Mouse (Mus musculus): ENCODE measurements around the gene Crnkl1.
A peak's percentile ranks its signal among the peaks of the same experiment; 100 is the strongest.
"Not testable (repeated sequence)": the region's sequence is repeated elsewhere in the genome, so short reads cannot be mapped to it uniquely, and the experiment has no call there.

The Crnkl1 gene

DNA sequence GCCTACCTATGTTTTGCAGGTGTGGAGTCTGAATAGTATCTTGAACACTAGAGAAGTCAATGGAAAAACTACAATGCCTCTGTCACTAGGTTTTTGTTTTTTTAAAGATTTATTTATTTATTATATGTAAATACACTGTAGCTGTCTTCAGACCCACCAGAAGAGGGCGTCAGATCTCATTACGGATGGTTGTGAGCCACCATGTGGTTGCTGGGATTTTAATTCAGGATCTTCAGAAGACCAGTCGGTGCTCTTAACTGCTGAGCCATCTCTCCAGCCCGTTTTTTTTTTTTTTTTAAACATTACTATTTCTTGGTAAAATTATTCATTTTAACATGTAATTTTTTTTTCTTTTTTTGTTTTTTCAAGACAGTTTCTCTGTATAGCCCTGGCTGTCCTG lies 28.9 kb downstream of the Crnkl1 start:
- DNase-seq: not testable (repeated sequence)

DNA sequence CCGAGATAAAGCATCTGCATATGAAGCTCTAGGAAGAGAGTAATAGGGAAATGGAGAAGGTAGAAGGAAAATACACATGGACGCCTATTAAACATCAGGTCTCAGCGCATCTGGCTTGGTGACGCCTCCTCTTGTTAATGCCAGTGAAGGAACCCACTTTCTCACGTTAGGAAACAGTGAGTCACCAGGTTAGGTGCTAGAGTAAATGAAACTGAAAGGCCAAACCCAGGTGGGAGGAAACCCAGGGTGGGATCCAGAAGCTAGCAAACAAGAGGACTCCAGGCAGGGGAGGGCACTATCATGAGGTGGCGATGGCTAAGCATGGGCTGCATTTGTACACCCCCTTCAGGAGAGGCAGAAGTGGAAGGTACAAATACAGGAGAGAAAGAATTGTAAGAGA lies 29.7 kb downstream of the Crnkl1 start:
- no peak for DNase-seq

DNA sequence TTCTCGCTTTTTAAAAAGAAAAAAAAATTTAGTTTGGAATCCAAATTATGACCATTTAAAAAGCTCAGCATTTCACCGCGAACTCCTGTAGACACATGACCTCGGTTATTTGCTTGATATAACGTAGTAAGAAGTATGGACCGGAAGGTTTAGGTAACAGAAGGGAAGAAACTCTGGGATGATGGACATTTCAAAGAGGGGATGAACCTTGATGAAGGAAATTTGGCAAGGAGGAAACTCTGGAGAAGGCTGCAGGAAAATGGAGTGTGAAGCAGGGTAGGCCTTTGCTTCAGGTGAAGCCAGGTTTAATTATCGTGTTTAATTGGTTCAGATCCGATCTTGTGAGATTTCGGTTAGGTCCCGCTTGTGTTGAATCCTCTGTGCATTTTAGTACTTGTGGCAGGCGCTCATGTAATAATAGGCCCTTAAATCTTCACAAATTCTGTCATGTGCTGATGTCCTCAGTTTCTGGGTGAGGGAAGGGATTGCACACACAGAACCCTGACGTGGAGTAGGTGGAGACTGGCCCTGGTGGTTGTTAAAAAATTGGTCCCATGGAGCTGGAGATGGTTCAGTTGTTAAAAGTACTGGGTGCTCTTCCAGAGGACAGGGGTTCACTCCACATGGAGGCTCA lies 30.7 kb downstream of the Crnkl1 start:
- no peak for DNase-seq

DNA sequence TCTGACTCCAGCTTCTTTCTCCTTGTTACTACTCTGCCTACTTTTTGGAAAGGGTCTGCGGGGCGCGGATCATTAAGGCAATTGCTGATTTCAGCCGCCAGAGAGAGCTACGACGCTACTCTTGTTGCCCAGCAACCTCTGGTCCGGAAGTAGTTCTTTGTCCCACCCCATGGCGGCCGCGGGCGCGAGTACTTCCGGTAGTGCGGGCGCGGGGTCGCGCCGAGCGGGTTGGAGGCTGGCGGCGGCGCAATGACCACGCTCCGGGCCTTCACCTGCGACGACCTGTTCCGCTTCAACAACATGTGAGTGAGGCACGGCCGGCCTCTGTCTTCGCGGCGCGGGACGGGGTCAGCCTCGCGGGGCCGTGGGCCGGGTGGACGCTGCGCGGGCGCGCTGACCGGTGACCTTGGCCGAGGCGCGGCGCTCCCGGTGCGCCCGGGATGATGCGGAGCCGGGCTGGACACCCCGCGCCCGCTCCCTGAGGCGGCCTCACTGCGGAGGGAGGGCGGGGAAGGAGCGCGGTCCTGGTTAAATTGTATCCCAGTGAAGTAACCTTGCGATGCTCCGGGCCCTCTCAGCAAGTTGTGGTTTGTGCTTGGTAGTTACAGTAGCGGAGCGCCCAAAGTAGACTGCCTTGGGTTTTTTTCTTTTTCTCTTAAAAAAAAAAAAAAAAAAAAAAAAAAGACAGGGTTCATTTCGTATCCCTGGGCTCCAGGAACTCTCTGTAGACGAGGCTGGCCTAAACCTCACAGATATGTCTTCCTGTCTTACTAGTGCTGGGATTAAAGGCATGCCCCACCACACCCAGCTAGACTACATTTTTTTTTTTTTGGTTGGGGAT lies 31.5 kb downstream of the Crnkl1 start:
- DNase-seq: peak; percentile 91

DNA sequence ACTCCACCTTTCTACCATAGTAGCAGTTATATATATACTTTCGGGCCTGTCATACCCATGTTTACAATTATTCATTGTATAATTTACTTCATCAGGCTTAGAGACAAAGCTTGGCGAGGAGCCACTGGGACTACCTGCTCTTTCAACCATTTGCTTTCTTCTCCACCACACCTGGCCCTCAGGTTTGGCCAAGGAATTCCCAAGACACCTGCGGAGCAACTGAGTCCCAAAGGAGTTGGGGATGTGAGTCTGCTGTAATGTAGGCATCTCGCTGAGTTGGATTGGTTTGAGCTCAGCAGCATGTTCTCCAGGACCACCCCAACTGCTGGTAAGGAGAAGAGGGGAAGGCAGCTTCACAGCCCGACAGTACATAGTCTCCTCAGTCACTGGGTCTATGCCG lies 33.0 kb downstream of the Crnkl1 start, which contains the start of gene Naa20:
TSS of gene Naa20 (plus strand) at position 239 of the 400 bp plus-strand sequence.
- DNase-seq: peak; percentile 48

DNA sequence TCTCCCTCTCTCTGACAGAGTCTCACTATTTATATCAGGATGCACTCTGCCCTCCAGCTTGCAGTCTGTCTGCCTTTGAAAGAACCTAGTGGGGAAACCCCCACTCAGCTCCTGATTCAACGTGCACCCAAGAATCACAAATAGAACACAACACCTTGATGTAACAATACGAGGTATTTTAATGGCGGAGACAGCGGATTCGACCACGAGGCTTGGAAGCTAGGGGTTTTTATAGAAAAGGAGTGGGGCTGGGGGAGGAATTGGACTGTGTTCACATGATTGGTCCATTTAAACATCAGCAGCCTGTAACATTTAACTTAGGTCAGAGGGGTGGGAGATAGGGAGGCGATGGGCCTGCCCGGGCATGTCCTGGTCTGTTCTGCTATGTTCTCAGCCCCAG lies 34.5 kb downstream of the Crnkl1 start:
- not testable (repeated sequence) for DNase-seq

DNA sequence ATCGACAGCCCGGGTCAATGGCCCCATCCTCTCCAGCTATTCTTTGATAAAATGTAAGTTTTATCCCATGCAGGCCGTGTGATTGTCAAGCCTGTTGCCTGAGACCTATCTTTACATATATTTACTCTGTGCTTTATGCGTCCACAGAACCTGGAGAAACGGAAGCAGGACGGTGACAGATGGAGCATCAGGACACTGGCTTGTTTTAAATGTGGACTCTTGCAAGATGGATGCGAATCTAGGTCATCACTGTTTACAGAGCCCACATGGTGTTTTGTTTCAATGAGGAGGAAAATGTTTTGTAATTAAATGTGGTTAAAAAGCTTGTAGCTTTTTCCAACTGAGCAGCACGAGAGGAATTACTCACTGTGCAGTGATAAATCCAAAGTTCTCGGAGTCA lies 36.7 kb downstream of the Crnkl1 start:
- DNase-seq: peak; percentile 89

DNA sequence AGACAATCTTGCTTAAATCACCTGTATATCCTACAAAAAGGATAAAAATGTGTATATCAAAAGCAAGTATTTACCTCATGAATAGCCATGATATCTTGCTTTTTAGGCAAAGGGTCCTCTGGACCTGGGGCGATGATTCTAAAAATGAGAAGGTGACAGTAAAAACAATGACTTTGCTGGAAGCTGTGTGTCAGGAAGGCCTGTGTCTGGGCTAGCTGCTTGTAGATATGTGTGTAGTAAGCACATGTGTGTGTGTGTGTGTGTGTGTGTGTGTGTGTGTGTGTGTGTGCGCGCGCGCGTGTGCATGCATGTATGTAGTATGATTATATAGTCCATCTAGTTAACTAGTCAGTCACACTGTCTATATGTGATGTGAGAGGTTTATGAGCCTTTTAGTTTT lies 41.1 kb downstream of the Crnkl1 start:
- no peak for DNase-seq

DNA sequence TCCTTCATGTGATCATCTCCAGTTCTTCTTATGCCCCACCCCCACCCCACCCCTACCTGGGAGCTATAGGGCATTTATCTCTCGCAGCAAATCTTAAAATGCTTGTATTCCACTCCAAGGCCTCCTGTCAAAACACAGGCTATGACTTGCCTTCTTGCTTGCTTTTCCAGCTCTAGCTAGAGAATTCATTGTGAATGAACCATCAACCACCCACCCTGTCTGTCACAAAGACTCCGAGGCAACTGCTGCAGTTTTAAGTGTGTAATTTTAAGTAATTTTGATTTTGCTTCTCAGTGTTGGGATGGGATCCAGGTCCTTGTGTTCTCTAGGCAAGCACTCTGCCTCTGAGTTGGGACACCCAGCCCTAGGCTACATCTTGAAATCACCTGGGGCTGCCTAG lies 44.2 kb downstream of the Crnkl1 start:
- no peak for DNase-seq

DNA sequence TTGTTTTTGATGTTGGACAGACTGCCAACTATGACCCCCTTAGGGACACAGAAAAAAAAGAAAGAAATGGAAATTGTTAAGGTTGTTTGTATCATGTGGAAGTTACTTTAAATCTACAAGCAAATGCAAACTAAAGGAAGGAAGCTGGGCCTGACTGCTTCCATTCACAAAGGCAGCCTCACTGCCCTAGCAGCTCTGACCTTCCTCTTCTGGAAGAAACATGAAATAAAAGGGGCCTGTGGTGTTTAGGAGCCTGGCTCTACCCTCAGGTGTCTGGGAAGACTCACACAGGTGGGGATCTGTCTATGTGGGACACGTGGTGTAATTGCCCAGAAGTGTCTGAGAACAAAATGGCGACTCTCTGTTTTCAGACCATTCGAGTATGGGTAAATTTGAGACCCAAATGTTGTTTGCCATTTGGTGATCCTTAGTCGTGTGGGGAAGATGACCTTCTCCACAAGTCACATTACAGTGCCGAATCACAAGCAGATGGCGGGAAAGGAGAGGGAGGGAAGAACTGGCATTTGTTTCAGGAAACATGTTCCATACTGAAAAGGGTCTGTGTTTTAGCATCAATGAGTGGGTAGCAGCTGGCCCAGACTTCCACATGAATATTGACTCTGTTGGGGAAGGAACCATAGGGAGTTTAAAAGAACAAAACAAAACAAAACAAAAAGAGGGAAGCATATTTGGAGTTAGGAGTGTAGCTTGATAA lies 45.9 kb downstream of the Crnkl1 start:
- DNase-seq: no peak

DNA sequence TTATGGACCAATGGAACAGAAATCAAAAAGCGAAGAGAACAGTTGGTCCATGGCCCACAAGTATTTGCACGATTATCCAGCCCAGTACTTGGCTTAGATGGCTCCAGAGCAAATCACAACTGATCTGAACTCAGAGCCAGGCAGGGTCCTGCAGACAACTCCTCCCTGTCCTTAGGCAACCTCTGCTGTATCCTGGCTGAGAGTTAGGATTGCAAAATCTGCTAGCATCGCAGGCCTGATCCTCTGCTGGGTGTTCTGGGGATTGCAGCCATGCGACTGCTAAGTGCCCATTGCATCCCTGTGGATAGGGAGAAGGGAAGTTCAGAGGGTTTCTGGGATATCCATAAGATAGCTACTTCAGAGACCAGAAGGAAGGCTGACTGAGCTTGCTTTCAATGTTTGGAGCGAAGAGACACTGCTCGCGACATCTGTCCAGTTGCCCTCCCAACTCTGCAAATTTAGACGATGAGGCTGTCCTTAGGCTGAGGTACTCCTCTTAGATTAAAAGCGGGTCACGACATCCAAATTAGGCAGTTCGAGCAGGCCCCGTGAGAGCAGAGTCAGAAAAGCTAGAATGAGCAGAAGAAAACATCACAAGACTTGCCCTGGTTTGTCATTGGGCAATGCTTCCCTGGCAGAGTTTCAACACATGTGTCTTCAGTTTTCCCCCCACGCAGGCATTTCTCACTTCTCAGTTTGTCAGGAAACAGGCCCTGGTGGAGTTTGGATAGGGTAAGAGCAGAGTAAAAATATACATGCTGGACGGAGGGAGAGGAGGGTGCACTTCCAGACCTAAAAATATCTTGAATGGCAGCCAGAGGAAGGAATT lies 46.7 kb downstream of the Crnkl1 start:
- DNase-seq: no peak

DNA sequence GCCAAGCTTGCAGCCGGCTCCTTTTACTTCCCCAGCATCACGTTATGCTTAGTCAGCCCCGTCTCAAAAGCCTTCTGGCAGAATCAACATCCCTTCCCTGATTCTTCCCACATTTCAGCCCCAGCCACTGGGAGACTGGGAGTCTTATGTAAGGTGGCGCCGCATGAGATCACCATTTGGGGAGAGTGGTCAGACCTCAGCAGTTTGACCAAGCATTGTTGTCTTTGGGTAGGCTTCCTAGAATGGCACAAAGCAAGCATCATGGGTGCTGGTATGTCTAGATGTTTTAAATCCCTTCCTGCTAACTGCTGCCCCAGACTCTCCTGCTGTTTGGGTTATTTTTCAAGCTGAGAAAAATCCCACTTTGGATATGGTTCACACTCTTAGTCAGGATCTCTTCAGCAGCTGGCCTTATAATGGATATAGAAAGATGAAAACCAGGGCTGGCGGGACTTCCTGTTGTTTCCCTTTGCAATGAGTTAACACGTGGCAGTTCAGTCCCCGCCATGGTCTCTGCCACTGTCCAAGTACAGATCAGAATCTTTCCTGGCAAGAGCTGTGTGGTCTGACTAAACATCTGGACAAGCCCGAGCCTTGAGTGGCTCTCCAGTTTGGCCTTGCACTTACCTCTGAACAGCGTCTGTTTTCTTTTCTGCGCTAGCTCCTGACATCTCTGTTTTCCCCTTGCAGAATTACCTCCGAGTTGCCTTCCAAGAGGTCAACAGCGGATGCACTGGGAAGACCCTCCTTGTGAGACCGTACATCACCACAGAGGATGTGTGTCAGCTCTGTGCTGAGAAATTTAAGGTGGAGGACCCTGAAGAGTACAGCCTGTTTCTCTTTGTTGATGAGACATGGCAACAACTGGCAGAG lies 49.7 kb downstream of the Crnkl1 start:
- no peak for DNase-seq

DNA sequence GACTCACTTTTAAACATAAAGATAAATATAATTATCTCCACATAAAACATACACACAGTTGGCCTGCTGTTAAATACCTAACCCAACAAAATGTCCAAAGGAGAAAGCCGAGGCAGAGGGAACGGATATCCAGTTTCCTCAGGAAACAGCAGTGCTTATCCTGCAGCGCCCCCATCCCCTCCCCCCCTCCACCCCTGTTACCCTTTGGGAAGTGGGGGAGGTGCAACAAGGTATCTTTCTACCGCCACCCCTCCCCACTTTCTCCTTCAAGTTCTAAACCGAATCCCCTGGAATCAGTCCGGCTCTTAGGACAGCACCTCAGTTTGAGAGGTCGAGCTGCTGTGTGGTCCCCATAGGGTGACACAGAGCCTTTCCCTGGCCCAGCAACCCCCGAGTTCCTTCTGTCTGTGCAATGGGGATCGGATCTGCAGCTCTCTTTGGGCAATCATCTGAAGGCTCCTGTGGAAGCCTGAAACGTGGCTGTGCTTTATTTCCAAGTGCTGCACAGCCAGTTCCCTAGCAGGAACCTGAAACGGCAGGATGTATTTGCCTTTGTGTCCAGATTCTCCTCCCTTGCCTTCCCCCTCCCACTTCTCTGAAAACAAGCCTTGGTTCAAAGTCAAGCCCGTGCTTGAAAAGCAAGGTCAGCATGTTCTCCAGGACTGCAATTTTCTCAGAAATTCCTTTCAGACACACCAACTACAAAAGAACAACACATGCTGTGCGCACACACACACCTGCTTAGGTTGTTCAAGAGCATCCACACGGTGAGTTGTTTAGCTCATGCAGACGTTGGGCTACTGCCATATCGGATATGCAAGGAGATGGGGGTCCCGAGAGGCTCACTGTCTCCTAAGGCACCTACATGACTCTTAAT lies 50.5 kb downstream of the Crnkl1 start:
- no peak for DNase-seq

DNA sequence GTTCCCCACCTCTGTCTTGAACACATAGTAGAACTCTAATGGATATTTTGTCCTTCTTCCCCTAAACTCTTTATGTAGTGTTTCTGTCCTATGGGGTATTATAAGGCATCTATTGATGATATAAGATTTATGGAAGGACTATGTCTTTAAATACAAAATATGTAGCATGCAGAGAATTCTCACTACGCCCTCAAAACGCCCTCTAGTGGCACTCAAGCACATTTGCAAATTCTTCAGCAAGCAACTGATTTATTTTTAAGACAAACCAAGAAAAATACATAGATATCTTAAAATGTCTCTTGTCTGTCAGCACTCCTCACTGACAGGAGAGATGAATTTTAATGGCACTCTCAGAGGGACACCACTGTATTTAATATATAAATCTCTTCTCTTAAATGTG lies 52.4 kb downstream of the Crnkl1 start:
- no peak for DNase-seq

DNA sequence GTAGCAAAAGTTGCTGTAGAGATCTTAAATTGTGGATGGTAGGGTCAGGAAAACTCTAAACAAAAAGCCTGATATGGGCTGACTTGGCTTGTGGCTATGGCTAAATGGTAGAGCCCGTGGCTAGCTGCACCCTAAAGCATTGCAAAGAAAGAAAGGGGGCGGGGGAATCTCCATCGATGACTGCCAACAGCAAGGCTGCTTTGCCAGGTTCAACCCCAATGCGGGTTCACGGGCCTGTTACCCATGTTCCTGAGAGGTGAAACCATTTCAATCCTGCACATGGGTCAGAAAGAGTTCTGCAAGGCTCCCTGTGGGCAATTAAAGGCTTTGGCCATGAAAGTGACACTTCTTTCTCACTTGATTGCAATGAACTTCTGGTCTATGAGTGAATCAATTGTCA lies 52.9 kb downstream of the Crnkl1 start:
- DNase-seq: no peak

DNA sequence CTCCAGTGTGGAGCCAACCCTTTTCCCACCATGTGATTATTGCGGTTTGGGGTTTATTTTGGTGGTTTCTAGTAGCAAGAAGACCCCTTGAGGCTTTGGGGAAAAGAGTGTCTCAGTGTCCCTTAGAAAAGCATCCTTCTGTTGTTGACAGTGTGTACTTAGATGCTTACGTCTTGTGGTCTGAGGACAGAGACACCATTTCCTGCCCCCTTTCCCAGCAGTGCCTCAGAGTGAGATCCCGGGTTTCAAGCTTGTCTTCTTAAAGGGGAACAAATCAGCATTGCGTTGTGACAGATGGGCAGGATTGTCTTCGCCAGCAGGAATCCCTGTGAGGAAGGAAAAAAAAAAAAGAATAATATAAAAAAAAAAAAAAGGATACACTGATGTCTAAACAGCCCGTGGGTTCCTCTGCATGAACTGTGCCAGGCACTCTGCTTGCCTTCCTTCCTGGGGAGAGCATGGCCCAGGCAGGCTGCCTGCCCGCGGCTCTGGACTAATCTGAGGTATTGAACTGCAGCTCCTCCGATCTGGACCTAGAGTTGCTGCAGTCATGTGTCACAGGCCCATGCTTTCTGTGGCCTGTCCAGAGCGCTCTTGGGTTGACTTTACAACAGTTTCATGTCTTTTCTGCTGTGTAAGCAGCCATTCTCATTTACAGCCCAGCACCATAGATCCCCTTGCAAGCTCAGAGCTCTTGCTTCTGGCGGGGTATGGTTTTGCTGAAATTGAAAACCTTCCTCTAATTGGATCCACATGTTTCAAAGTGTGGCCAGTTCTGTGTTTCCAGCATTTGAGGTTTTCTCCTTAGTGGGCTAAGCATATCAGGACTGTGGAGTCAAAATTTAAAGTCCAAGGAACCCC lies 53.7 kb downstream of the Crnkl1 start:
- DNase-seq: peak; percentile 56

DNA sequence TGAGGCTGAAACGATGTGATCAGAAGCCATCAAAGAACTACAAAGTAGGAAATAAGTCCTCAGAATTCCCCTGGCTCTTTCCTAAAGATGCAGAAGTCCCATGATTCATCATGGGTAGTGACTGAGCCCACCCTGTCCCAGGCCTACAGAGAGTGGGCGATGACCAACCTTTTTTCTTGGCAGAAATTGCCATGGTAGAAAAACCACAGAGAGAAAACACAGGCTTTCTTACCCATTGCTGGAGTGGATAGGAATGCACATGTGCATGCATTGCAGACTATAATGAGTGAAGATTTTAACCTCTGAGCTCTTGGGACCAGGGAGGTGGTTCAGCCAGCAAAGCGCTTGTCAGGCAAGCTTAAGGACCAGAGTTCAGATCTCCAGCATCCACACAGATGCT lies 57.6 kb downstream of the Crnkl1 start:
- DNase-seq: no peak

DNA sequence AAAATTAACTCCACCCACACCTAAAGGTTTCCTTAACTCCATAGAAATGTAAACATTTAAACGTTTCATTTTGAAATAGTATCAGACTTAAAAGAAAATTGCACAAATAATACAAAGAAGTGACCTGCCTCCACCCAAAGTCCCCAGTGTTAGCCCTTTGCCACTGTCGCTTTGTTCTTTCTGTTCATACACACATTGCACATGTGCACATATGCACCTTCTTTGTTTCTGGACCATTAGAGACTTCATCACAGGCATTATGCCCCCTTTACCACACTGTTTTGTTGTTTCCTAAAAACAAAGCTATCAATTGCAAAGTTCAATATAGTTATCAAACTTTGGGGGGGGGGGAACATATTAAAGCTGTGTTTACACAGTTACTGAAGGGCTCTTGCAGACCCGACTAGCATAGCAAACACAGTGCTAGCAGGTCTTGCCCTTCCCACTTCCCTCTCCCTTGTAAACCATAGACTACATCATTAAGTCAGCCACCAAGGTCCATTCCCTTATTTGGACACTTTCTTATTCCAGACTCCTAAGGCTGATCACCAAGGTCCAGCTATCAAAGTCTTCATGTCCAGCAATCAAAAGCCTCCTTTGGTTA lies 59.8 kb downstream of the Crnkl1 start:
- no peak for DNase-seq

DNA sequence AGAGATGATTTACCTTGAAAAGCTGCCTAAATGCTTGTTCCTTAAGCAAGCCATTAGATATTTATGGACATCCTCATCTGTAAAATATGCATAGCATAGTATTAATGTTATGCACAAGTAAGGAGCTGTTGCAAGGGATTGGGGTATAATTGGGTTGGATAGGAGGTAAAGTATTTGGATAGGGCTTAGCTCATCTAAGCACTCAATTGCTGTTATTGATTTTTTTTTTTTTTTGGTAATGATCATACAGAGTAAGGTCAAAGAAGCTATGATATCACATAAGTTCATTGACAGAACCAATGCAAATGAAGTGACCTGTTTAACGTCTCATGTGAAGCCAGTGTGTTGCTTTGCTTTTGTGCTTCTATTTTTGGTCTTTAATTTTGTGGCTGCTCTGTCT lies 60.9 kb downstream of the Crnkl1 start:
- no peak for DNase-seq
